Mouse (Mus musculus) cerebellum, adult 11 months (tissue): ENCODE results near the gene Fxyd4.

ENCODE experiments used
- DNase-seq: peaks from one replicate; pipeline ENCODE4 v3.0.0; 2022

Gene Fxyd4

DNA sequence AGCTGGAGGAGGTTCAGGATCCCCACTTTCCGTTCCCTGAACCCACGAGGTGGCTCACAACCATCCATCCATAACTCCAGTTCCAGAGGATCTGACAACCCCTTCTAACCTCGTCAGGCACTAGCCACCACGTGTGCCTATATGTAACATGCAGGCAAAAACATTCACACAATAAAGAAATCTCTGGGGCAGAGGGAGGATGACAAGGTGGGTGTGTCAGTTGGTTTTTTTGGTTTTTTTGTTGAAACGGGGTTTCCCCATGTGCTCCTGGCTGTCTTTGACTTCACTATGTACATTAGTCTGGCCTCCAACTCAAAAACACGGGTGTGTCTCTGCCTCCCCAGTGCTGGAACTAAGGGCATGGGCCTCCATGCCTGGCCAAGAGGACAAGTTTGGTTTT, 47.2 kb downstream of the Fxyd4 start:
- no peak for DNase-seq

- no peak for DNase-seq
These were observed 48.8 kb downstream of the Fxyd4 start for GRCm38 (mm10) chr6:117888642-117889096.

DNA sequence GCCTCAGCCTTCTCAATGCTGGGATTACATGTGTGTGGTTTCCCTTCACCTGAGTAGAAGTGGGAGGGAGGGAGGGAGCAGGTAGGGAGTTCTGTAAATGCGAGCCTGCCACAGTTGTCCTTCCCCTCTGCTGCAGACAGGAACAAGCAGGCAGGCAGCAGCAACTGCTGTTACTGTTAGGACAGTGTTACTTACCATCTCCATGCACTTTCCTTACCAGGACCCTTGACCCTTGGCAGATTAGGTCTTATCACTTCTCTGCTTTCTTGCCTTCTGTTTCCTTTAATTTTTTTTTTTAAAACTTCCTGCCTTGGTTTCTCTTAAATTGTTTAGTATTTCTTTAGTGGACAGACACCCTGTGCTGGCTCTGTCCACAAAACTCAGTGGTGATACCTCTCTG, 49.5 kb downstream of the Fxyd4 start:
- no peak for DNase-seq

GRCm38 (mm10) chr6:117885943-117886342, 51.5 kb downstream of the Fxyd4 start:
- no peak for DNase-seq
